Mouse (Mus musculus): Measurements from ENCODE around the gene Dlx6. TPM values are rescaled to one million over a fixed set of nuclear protein-coding genes. Genes with fewer than 3 reads are reported as not detected.

The Dlx6 gene
- total RNA-seq, 2 experiments from 2014 or later = not detected

GRCm38 (mm10) chr6:6915526-6915915 is 52.4 kb downstream of the Dlx6 start:
- intact Hi-C loops (cut with DNase I) = loop anchor here (2.0 to 5.0 kb wide), 3 partner anchors 25 to 1058 kb away; no protein-coding TSS in a partner anchor
- DNase-seq (ENCODE audit: low spot score) = no peak

GRCm38 (mm10) chr6:6917334-6917733 is 54.2 kb downstream of the Dlx6 start:
- intact Hi-C loops (cut with DNase I) = loop anchor here (5.0 kb wide), 1 partner anchor 1060 kb away; no protein-coding TSS in a partner anchor
- no peak for DNase-seq (ENCODE audit: low spot score)

Other genes with a start within 250 kb of the Dlx6 start
- under 1 TPM in 1 of 2 experiments, not detected in 1; 0.34 TPM for gene Dlx5, start 18.8 kb downstream of the Dlx6 start, total RNA-seq (2021)
- gene Sdhaf3, start 92.7 kb downstream of the Dlx6 start, total RNA-seq (2021) = 1 to 10 TPM; 4.1 to 4.4 TPM